Mouse (Mus musculus): ENCODE measurements at regions not wholly inside any gene's neighbourhood (a gene's known extent, or its start where the extent isn't known, plus 50 kb on each side); places are given as distances from the start of the nearest gene placed in this dataset.

- no peak for TF ChIP-seq POLR2A (IDR thresholded peaks at IDR 0.05; ENCODE audit: control insufficient read depth, extremely low read depth, insufficient read depth, low read length, poor library complexity)
- no peak for TF ChIP-seq CTCF (IDR thresholded peaks at IDR 0.05; ENCODE audit: borderline replicate concordance, control insufficient read depth, extremely low read depth, insufficient read depth, low read length, poor library complexity)
These were observed 138.5 kb upstream of the Slco3a1 start for GRCm38 (mm10) chr7:74693049-74693448.

Data from thymus, adult 2 months (tissue).